Mouse (Mus musculus) kidney, adult 2 months (tissue): ENCODE measurements around the gene Abi2. TPM values are rescaled to one million over a fixed set of nuclear protein-coding genes. Genes with fewer than 3 reads are reported as not detected.
"Not testable (repeated sequence)": the region's sequence is repeated elsewhere in the genome, so short reads cannot be mapped to it uniquely, and the experiment has no call there.

ENCODE experiments used
- DNase-seq: peaks from one replicate; pipeline ENCODE4 v3.0.0; 2021
- H3K27ac ChIP-seq: fragments of 200-500 bp; 2 replicates; pipeline ENCODE4 v1.5.1; 2012; ENCODE audit warnings: low read depth, low read length, control low read depth, inconsistent platforms; ENCODE audit not compliant: insufficient read depth
- H3K27me3 ChIP-seq: fragments of 200-500 bp; replicated peaks from 2 replicates; pipeline ENCODE4 v1.6.1; 2012; ENCODE audit warnings: mild to moderate bottlenecking, moderate library complexity, low read length, inconsistent platforms; ENCODE audit not compliant: control insufficient read depth, insufficient read depth
- H3K36me3 ChIP-seq: fragments of 200-500 bp; 2 replicates; pipeline ENCODE4 v1.6.1; 2012; ENCODE audit warnings: mild to moderate bottlenecking, moderate library complexity, low read length, inconsistent platforms; ENCODE audit not compliant: control insufficient read depth, insufficient read depth
- H3K4me1 ChIP-seq: fragments of 200-500 bp; 2 replicates; pipeline ENCODE4 v1.6.1; 2011; ENCODE audit warnings: low read length; ENCODE audit not compliant: control insufficient read depth, insufficient read depth
- H3K4me3 ChIP-seq: fragments of 200-500 bp; 2 replicates; pipeline ENCODE4 v1.5.1; 2011; ENCODE audit warnings: mild to moderate bottlenecking, low read depth, low read length, control low read depth; ENCODE audit not compliant: insufficient read depth
- CTCF ChIP-seq: fragments of 200-500 bp; conservative IDR thresholded peaks from 2 replicates; pipeline ENCODE4 v1.5.1; 2011; ENCODE audit warnings: low read depth, mild to moderate bottlenecking, control low read depth, low read length, moderate library complexity, mixed read lengths; ENCODE audit not compliant: insufficient read depth, insufficient read length
- POLR2A ChIP-seq: fragments of 200-500 bp; IDR thresholded peaks from one replicate; pipeline ENCODE4 v1.6.1; 2011; ENCODE audit warnings: low read depth, low read length, control low read depth
- WGBS: fragments of 180-500 bp; shearing (Covaris S2); methylation state at CpG from one replicate; pipeline ENCODE4 v1.1.7; 2018; 5-methylcytosine and 5-hydroxymethylcytosine counted together
- polyA plus RNA-seq: library from polyadenylated mRNA; depleted of rRNA; stranded (reverse); fragments of >200 nt; gene quantifications from 2 replicates; pipeline ENCODE4 v1.2.3, GENCODE M21; 2012

Abi2 gene
- polyA plus RNA-seq, 1 experiment, result 6.9 TPM

DNA sequence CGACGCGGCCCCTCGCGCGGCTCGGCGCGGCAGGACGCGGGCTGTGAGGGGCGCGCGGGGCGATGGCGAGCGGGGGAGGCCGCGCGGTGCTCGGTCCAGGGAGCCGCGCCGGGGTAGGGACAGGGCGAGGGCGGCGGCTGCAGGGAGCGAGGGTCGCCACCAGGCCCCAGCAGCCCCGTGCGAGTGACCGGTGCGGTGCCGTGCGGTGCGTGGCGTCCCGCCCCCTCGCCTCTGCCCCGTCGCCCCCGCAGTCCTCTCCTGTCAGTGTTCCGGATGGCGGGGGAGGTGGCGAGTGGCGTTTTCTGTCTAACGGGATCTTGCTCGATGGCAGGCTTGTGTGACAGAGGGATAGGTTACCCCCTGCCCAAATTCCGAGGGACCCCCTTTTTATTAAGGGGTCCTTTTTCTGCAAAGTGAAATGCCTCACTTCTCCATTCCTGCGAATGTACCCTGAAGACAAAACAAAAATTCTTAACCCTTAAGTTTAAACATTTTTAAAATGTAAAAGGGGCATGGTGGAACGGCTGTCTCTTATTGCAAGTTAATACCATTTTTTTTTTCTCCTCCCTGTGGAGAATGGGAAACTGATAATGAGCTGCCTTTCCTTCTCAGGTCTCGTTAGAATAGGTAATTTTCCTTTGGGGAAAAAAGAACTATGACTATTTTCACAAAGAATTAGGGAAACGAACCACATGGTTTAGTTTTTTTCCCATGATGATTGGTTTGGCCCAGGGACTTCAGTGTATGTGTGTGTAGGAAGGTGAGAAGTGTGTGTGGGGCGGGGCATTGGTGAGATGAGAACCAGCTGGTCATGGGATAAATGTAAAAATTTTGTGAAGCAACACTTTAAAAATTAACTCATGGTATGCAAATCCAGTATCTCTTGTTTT lies 754 bp downstream of the Abi2 start:
- H3K36me3 ChIP-seq, result no peaks in the 10 kb centered on the region
- TF ChIP-seq POLR2A (no peak), CTCF (no peak)
- WGBS, result under 1% methylated on average over 51 of the region's 54 CpGs
- H3K27me3 ChIP-seq, result no peaks in the 10 kb centered on the region
- no peaks in the 10 kb centered on the region for H3K4me1 ChIP-seq
- H3K27ac ChIP-seq, result peak overlapping the region; percentile 62
- peak overlapping the region; percentile 86 for H3K4me3 ChIP-seq
- DNase-seq, result peak; percentile 30

DNA sequence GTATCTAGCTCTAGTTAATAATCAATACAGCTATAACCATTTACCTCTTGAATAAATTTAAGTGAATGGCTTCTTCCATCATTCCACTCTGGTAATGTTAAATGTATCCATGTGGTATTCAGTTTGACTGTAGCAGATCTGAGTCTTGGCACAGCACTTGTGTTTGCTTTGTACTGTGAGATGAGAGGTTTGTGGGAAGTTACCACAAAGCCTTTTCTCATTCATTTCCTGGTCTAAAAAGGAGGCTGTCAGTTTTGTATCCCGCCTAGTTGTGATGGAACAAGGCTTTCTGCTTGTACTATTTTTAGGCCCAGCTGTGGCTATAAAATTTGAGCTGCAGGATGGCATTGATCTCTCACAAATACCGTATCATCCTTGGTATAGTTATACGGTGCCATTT lies 7.3 kb downstream of the Abi2 start:
- Histone ChIP-seq H3K27ac (no peak overlapping the region), H3K36me3 (no peaks in the 10 kb centered on the region), H3K4me3 (no peak overlapping the region), H3K4me1 (no peaks in the 10 kb centered on the region; the same call in 1 of the 2 replicates), H3K27me3 (no peaks in the 10 kb centered on the region)
- TF ChIP-seq POLR2A (no peak), CTCF (no peak)
- DNase-seq, result peak; percentile 23
- WGBS, result 37% methylated on average over 3 of the region's 3 CpGs

- no peak for DNase-seq
- no peak for TF ChIP-seq CTCF
- TF ChIP-seq POLR2A, result no peak
- no peak overlapping the region for H3K4me3 ChIP-seq
- H3K27me3 ChIP-seq, result no peaks in the 10 kb centered on the region
- H3K27ac ChIP-seq, result no peak overlapping the region
- H3K4me1 ChIP-seq, result no peaks in the 10 kb centered on the region
- WGBS, result 75% methylated on average over 1 of the region's 1 CpGs
- no peaks in the 10 kb centered on the region for H3K36me3 ChIP-seq
Measured at GRCm38 (mm10) chr1:60423882-60424281, 14.5 kb downstream of the Abi2 start.

DNA sequence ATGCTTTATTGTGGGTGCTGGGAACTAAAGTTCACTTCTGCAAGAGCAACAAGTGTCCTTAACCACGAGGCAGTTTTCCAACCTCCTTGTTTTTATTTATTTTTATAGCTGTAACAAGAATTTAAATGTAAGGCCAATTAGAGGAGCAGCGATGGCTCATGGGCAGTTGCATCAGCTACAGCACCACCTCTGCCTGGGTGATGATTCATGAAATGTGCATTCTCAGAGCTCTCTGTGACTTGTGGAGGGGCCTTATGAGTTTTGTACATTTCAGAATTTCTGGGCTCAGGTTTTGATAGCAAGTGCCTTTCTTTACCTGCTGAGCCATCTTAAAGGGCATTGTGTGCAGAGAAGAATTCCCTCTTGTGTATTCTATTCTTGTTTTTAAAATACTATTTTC lies 18.9 kb downstream of the Abi2 start:
- WGBS, result 64% methylated on average over 2 of the region's 2 CpGs
- DNase-seq, result no peak
- Histone ChIP-seq H3K27ac (no peak overlapping the region), H3K4me1 (no peaks in the 10 kb centered on the region), H3K27me3 (no peaks in the 10 kb centered on the region), H3K36me3 (no peaks in the 10 kb centered on the region), H3K4me3 (no peak overlapping the region)
- TF ChIP-seq POLR2A, result no peak
- TF ChIP-seq CTCF, result no peak

DNA sequence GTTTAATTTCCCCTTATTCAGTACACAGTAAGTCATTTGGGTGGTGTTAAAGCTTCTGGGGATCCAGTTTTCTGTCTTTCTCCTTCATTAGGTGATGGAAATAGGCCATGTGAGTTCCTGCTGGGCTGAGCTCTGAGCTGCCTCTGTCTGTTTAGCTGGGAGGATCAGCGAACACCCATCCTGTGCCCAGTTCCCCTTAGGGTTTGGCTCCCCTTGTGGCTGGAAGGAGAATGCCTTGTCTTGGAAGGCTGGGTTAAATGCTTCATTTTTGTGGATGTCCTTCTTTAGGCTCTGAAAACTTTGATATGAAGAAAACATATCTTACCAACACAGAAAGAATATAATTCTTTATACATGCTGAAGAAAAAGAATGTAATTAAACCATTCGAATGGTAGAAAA lies 19.5 kb downstream of the Abi2 start:
- Histone ChIP-seq H3K27me3 (no peaks in the 10 kb centered on the region), H3K36me3 (no peaks in the 10 kb centered on the region), H3K4me3 (no peak overlapping the region), H3K27ac (no peak overlapping the region), H3K4me1 (no peaks in the 10 kb centered on the region)
- DNase-seq, result peak; percentile 42
- TF ChIP-seq CTCF, result peak; percentile 82
- no peak for TF ChIP-seq POLR2A
- 69% methylated on average over 2 of the region's 2 CpGs for WGBS

GRCm38 (mm10) chr1:60431531-60431930 lies 22.1 kb downstream of the Abi2 start:
- no peak overlapping the region for H3K27ac ChIP-seq
- H3K36me3 ChIP-seq, result no peaks in the 10 kb centered on the region
- no peak overlapping the region for H3K4me3 ChIP-seq
- no peaks in the 10 kb centered on the region for H3K4me1 ChIP-seq
- 91% methylated on average over 5 of the region's 5 CpGs for WGBS
- no peak for DNase-seq
- no peaks in the 10 kb centered on the region for H3K27me3 ChIP-seq
- TF ChIP-seq POLR2A (no peak), CTCF (no peak)

- no peak overlapping the region for H3K4me3 ChIP-seq
Measured at GRCm38 (mm10) chr1:60432497-60432896, 23.1 kb downstream of the Abi2 start.

GRCm38 (mm10) chr1:60441438-60441837 lies 32.0 kb downstream of the Abi2 start:
- WGBS, result 88% methylated on average over 5 of the region's 5 CpGs
- DNase-seq, H3K4me3 ChIP-seq: not testable (repeated sequence)

More at GRCm38 (mm10) chr1:60432497-60432896, 23.1 kb downstream of the Abi2 start:
- DNase-seq, result no peak
- Histone ChIP-seq H3K4me1 (no peaks in the 10 kb centered on the region), H3K36me3 (no peaks in the 10 kb centered on the region), H3K27ac (no peak overlapping the region), H3K27me3 (no peaks in the 10 kb centered on the region)
- WGBS, result 39% methylated on average over 1 of the region's 1 CpGs
- TF ChIP-seq CTCF, result no peak
- TF ChIP-seq POLR2A, result no peak

More at GRCm38 (mm10) chr1:60441438-60441837, 32.0 kb downstream of the Abi2 start:
- H3K36me3 ChIP-seq, H3K4me1 ChIP-seq, H3K27me3 ChIP-seq, H3K27ac ChIP-seq: not testable (repeated sequence)
